Mouse (Mus musculus) gastrocnemius, adult 18-20 months (tissue): ENCODE measurements around the gene Ralgds. TPM values are rescaled to one million over a fixed set of nuclear protein-coding genes. Genes with fewer than 3 reads are reported as not detected.
"Not testable (repeated sequence)": the region's sequence is repeated elsewhere in the genome, so short reads cannot be mapped to it uniquely, and the experiment has no call there.

ENCODE experiments used
- DNase-seq: peaks from one replicate; pipeline ENCODE4 v3.0.0; 2021; ENCODE audit warnings: low spot score
- total RNA-seq, 2 experiments: library from RNA; stranded (reverse); gene quantifications; 2 replicates each; pipeline ENCODE4 v1.2.3; 2021

Ralgds gene
- total RNA-seq, 2 experiments from 2014 or later: 6.1 to 8.9 TPM

GRCm38 (mm10) chr2:28502987-28503386 is 9.9 kb upstream of the Ralgds start:
- DNase-seq: no peak

DNA sequence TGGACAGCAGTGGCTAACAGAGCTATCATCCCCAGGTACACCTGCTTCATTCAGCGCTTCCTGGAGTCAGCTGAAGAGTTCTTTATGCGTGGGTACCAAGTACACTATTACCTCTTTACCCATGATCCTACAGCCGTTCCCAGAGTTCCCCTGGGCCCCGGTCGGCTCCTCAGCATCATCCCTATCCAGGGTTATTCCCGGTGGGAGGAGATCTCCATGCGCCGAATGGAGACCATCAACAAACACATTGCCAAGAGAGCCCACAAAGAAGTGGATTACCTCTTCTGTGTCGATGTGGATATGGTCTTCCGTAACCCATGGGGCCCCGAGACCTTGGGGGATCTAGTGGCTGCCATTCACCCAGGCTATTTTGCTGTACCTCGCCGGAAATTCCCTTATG is 8.2 kb upstream of the Ralgds start:
- DNase-seq: no peak

- DNase-seq: no peak
Measured at GRCm38 (mm10) chr2:28505795-28506194, 7.1 kb upstream of the Ralgds start, which contains the start of gene Gm10134. TSS of gene Gm10134 (plus strand) at chr2:28506095.

DNA sequence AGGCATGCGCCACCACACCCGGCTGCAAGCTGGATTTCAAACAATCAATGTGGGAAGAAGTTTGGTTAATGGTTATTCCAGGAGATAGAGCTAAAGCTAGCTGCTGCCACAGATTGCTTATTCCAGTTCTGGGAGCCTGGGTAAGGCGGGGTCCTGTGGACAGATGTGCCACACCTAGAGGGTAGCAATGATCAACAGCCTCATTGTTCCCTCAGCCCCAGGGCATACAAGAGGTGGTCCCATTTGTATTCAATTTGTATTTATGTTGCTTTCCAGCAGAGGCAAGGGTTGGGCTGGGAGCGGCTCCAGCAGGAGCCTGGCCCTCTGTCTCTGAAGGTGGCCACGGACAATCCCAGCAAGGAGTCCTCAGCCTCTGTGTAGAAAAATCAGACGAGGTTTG is 6.6 kb upstream of the Ralgds start:
- DNase-seq: no peak

- not testable (repeated sequence) for DNase-seq
Measured at GRCm38 (mm10) chr2:28511600-28511999, 1.3 kb upstream of the Ralgds start.

GRCm38 (mm10) chr2:28513431-28514370 is 776 bp downstream of the Ralgds start:
- no peak for DNase-seq

- DNase-seq: peak; percentile 81
Measured at GRCm38 (mm10) chr2:28514489-28514888, 1.6 kb downstream of the Ralgds start.

DNA sequence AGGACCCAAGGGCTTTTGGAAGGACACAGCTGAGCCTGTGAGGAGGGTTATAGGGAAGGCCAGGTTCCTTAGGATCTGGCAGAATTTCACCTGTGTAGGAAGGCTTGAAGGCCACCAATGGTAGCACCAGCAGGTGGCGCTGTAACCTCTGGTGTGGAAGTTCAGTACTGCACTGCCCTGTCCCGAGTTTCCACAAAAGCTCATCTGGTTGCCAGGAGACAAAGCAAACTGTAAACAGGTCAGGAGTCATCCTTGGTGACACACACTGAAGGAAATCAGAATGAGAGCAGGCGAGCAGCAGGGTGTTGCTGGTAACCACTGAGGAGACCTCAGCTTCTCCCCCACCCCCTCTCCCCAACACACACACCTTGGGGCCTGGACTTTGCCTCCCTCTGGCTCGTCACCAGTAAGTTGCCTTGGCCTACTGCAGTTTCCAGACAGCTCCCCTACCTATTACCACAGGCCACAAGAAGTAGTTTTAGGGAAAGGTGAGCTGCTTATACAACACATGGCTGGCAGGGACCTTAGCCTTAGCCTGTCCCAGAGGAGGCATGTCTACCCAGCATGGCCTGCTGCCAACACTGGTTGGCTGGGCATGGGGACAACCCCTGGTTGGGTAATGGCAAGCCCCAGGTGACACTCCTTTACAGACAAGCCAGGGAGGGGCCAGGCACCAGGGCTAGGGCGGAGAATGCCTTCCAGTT is 4.4 kb downstream of the Ralgds start:
- peak; percentile 85 for DNase-seq

GRCm38 (mm10) chr2:28518231-28518630 is 5.3 kb downstream of the Ralgds start:
- no peak for DNase-seq

GRCm38 (mm10) chr2:28520581-28520980 is 7.7 kb downstream of the Ralgds start:
- DNase-seq: no peak

GRCm38 (mm10) chr2:28521571-28522151 is 8.7 kb downstream of the Ralgds start:
- DNase-seq: no peak

DNA sequence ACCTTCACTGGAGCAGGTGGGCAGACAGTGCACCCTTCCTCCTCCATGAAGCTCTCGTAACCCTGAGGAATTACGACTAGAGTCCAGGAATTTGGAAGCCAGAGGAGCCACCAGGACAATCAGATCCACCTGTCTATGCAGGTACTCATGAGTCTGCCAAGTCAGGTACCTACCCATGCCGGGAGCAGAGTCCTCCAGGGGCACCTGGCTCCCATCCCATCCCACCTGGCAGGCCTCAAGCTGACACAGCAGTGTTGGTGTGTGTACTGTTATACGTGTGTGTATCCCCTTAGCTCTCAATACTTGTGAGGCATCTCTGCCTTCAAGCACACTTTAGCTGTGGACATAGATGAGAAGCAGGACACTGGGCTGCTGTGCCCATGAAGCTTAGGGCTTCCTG is 9.2 kb downstream of the Ralgds start:
- no peak for DNase-seq

- DNase-seq: peak; percentile 83
Measured at GRCm38 (mm10) chr2:28523643-28524117, 10.8 kb downstream of the Ralgds start.

GRCm38 (mm10) chr2:28524406-28524805 is 11.5 kb downstream of the Ralgds start:
- no peak for DNase-seq

- DNase-seq: peak; percentile 80
Measured at GRCm38 (mm10) chr2:28525219-28525942, 12.5 kb downstream of the Ralgds start.

DNA sequence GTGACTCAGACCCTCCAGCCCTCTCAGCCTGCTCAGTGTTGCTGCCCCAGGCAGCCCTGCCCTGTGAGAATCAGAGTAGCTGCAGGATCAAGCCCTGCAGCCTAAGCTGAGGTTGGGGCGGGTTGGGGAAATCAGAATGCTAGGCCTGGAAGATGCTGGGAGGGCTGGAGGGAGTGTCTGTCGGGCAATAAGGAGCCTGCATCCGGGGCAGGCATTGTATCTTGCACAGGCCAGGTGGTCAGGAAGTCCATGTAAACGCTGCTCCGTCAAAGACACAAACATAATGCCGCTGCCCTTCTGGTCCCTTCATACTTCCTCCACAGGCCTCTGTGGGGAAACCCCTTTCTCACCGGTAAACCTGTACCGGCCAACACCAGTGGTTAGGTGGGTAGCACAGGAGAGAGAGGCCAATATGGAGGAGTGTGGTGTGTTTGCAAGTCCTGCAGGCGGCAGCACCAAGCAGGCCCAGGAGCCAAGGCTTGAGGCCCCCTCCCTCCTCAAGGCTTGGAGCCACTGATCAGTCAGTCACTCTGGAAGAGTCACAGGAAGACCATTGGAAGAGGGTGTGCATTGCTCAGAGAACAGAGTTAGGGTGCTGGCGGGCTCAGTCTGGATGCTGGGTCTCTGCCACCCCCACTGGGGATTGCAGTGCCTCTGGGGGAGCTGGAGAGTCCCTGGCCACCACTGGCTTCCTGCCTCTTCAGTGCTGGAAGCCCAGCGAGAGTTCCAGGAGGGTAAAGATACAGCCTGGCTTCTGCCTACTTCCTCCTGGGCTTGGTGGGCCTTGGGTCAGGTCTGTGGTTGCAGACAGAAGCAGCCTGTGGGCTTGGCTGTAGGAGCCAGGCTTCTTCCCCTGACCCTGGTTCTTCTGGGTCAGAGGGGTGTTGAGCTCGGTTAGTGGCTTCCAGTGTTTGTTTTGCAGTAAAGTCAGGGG is 13.3 kb downstream of the Ralgds start:
- DNase-seq: no peak

DNA sequence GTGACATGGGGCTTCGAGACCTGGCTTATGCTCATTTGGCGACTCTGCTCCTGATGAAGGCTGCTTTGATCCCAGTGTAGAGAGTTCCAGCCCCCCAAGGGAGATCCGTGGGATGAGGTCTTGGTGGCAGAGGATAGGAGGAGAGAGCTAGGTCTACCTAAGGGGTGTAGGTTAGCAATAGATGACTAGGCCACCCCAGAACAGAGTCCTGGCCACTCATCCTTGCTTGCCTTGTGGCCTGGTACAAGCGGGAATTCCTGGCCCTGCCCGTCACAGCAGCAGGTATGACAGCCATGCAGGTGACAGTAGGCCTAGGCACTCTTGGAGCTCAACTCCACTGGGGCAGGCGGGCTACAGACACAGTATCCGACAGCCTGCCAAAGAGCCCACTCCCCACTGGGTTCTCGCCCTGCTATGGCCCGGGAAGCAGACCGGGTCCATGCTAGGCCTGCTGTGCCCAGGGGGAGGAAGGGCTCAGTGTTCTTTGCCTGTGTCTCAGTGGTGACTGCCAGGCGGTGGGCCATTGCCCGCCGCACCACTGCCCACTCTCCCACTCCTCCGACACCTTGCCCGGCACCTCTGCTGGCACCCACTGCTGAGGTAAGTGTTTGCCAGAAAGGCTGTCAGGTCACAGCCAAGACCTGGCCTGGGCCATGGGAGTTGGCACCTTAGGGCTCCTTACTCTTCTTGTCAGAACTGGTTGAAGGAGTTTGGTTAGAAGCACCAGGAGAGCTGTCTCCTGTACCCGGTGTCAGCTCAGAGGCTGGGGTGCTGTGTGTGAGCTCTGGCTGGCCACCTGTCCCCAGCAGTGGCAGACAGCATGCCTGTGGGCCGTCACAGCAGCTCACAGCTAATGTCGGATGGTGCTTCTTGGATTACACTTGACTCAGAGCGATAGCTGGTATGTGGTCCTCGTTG is 14.8 kb downstream of the Ralgds start:
- DNase-seq: no peak

- no peak for DNase-seq
Measured at GRCm38 (mm10) chr2:28528354-28528730, 15.4 kb downstream of the Ralgds start.

DNA sequence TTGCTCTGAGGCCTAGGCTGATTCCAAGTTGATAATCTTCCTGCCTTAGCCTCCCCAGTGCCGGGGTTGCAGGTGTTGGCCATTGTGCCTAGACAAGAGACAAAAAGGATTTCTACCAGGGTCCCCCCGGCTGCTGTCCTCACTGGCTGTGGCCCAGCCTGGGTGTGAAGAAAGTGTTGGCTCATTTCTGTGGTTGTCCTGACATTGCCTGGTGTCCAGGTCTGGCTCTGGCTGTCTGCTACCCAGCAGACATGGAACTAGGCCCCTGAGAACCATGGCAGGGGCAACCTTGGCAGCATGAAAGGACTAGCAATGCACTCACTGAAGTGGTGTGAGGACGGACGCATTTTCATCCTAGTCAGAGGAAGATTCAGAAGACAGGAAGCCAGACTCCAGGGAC is 16.9 kb downstream of the Ralgds start:
- no peak for DNase-seq
